Mouse (Mus musculus) bone marrow macrophage, adult 2 months (primary cell): Measurements from ENCODE around the gene Entr1.

ENCODE experiments used
- CTCF ChIP-seq: IDR thresholded peaks from 2 replicates; pipeline ENCODE4 v1.5.1; 2012; ENCODE audit warnings: low read depth, mild to moderate bottlenecking, low read length, moderate library complexity
- POLR2A ChIP-seq: IDR thresholded peaks from 2 replicates; pipeline ENCODE4 v1.6.1; 2012; ENCODE audit warnings: mild to moderate bottlenecking, low read depth, low read length, borderline replicate concordance

GRCm38 (mm10) chr2:26387713-26388112 lies 1.4 kb downstream of the Entr1 start:
- TF ChIP-seq CTCF (no peak), POLR2A (no peak)
